Mouse (Mus musculus) myocyte (in vitro differentiated cells): Measurements from ENCODE around the gene Dock7. TPM values are rescaled to one million over a fixed set of nuclear protein-coding genes. Genes with fewer than 3 reads are reported as not detected.

ENCODE experiments used
- H3K27me3 ChIP-seq: one replicate; pipeline ENCODE4 v1.6.1; 2011; ENCODE audit not compliant: control insufficient read depth, insufficient read depth, insufficient read length
- H3K36me3 ChIP-seq: one replicate; pipeline ENCODE4 v1.6.1; 2011; ENCODE audit not compliant: control insufficient read depth, insufficient read depth
- H3K4me2 ChIP-seq: one replicate; pipeline ENCODE4 v1.6.1; 2011; ENCODE audit warnings: low read depth, control low read depth
- H3K4me3 ChIP-seq: one replicate; pipeline ENCODE4 v1.5.1; 2011; ENCODE audit warnings: mild to moderate bottlenecking, control low read depth, moderate library complexity
- H3K79me2 ChIP-seq: one replicate; pipeline ENCODE4 v1.6.1; 2011; ENCODE audit not compliant: control insufficient read depth, insufficient read depth
- H3ac ChIP-seq: one replicate; pipeline ENCODE4 v1.6.1; 2011; ENCODE audit not compliant: control insufficient read depth, insufficient read length
- CEBPB ChIP-seq: IDR thresholded peaks from 2 replicates; pipeline ENCODE4 v1.6.1; 2011; ENCODE audit warnings: mild to moderate bottlenecking, moderate library complexity; ENCODE audit not compliant: poor library complexity, insufficient read depth, severe bottlenecking
- E2F4 ChIP-seq: IDR thresholded peaks from one replicate; pipeline ENCODE4 v1.6.1; 2011; ENCODE audit warnings: mild to moderate bottlenecking, control low read depth, moderate library complexity; ENCODE audit not compliant: insufficient read depth
- MAX ChIP-seq: IDR thresholded peaks from one replicate; pipeline ENCODE4 v1.6.1; 2011; ENCODE audit warnings: low read depth, mild to moderate bottlenecking, control low read depth
- MYOD1 ChIP-seq, 3 experiments: IDR thresholded peaks; one replicate each; pipeline ENCODE4 v1.6.1; 2011; ENCODE audit warnings: control low read depth in 2 of 3, low read depth in 2 of 3, mild to moderate bottlenecking in 2 of 3, moderate library complexity in 1 of 3; ENCODE audit not compliant: insufficient read length in 2 of 3, control insufficient read depth in 1 of 3
- MYOG ChIP-seq, 3 experiments: IDR thresholded peaks; one replicate each; pipeline ENCODE4 v1.6.1; 2011; ENCODE audit warnings: control low read depth in 2 of 3, low read depth in 2 of 3, mild to moderate bottlenecking in 2 of 3; ENCODE audit not compliant: insufficient read length in 2 of 3, control insufficient read depth in 1 of 3, insufficient read depth in 1 of 3
- POLR2A ChIP-seq: IDR thresholded peaks from one replicate; pipeline ENCODE4 v1.6.1; 2011; ENCODE audit warnings: low read depth, mild to moderate bottlenecking, control low read depth, moderate library complexity; ENCODE audit not compliant: insufficient read length
- POLR2AphosphoS2 ChIP-seq: IDR thresholded peaks from one replicate; pipeline ENCODE4 v1.6.1; 2011; ENCODE audit warnings: low read depth, control low read depth; ENCODE audit not compliant: insufficient read length
- REST ChIP-seq: IDR thresholded peaks from one replicate; pipeline ENCODE4 v1.6.1; 2011; ENCODE audit warnings: mild to moderate bottlenecking, control low read depth, moderate library complexity; ENCODE audit not compliant: insufficient read depth, insufficient read length
- SRF ChIP-seq: IDR thresholded peaks from one replicate; pipeline ENCODE4 v1.6.1; 2011; ENCODE audit warnings: low read depth; ENCODE audit not compliant: control insufficient read depth, insufficient read length
- TCF12 ChIP-seq: IDR thresholded peaks from one replicate; pipeline ENCODE4 v1.6.1; 2011; ENCODE audit warnings: mild to moderate bottlenecking, control low read depth; ENCODE audit not compliant: poor library complexity, insufficient read depth, severe bottlenecking
- TCF3 ChIP-seq: IDR thresholded peaks from one replicate; pipeline ENCODE4 v1.6.1; 2011; ENCODE audit warnings: low read depth, control low read depth; ENCODE audit not compliant: insufficient read length
- USF1 ChIP-seq: IDR thresholded peaks from one replicate; pipeline ENCODE4 v1.6.1; 2011; ENCODE audit warnings: low read depth, mild to moderate bottlenecking, control low read depth, moderate library complexity
- polyA plus RNA-seq: library from polyadenylated mRNA; unstranded; fragments of >200 nt; fragmentation: generic; extraction: Trizol; gene quantifications from one replicate; pipeline ENCODE4 v1.2.1, GENCODE M21; 2012; ENCODE audit warnings: missing spikeins

Gene Dock7
- polyA plus RNA-seq, 1 experiment = 24.7 TPM

DNA sequence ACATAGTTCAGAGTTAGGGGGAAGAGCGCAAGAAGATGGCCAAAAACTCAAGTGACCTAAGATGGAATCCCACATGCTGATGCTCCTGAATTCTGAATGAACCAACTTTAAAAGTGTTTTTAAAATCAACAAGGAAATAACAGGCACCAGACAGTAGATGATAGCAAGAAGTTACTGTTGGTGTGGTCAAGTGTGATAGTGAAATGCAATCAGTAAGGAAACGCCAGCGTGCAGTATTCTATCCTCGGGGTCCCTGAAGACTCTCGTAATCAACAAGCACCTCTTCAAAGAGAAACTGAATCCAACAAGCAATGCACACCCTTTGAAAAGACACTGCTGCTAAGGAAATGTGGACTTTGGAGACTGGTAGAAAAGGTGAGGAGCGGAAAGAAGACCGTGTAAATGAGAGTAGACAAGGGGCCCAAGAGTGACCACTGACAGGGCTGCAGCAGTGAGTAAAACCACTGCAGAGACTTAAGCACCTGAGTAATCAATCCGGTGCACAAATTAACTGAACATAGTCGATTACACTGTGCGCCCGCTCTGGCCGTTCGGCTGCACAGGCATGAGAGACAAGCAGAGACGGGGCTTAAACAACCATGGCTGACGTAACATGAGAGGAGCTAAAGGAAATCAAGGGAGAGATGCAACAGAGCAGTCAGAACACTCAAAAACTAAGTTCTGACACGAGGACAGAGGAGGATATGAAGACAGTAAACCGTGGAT, 32.8 kb downstream of the Dock7 start:
- Histone ChIP-seq H3K27me3 (no peaks in the 10 kb centered on the region), H3K4me2 (no peak overlapping the region), H3K36me3 (peaks cover 20% of the 10 kb centered on the region), H3ac (no peak overlapping the region), H3K4me3 (no peak overlapping the region), H3K79me2 (peaks cover 22% of the 10 kb centered on the region)
- TF ChIP-seq E2F4 (no peak), REST (no peak), USF1 (no peak), MAX (no peak), MYOD1 (IDR thresholded peaks at IDR 0.05; ENCODE audit: control insufficient read depth in 1 of 3, insufficient read length in 2 of 3, low read depth in 2 of 3) (no peak), TCF12 (no peak), POLR2AphosphoS2 (no peak), CEBPB (no peak)

DNA sequence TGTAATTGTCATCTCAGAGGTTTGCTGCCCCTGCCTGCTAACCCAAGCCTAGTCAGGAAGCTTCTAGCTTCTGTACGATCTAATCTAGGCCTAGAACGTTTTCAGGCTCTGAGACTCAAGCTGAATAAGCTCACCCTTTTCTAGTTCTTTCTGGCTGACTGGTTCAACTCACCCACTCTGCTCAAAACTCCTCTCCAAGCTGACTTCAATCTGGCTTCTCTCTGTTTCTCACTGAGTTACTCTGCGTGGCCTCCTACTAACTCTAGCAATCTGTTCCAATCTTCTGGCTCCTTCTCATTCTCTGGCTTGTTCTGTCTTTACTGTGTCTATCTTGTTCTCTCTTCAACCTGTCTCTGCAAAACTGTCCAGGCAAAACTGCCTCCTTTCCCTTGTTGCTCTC, 36.9 kb downstream of the Dock7 start:
- TF ChIP-seq USF1 (no peak), MYOG (IDR thresholded peaks at IDR 0.05; ENCODE audit: control insufficient read depth in 1 of 3, insufficient read depth in 1 of 3, insufficient read length in 2 of 3, low read depth in 2 of 3) (no peak), MAX (no peak), POLR2A (no peak), CEBPB (no peak), REST (no peak), SRF (no peak), POLR2AphosphoS2 (no peak), TCF3 (no peak), MYOD1 (IDR thresholded peaks at IDR 0.05; ENCODE audit: control insufficient read depth in 1 of 3, insufficient read length in 2 of 3, low read depth in 2 of 3) (no peak), TCF12 (no peak)
- Histone ChIP-seq H3K79me2 (no peaks in the 10 kb centered on the region), H3K27me3 (no peaks in the 10 kb centered on the region), H3K4me3 (no peak overlapping the region), H3K36me3 (peaks cover 27% of the 10 kb centered on the region), H3ac (no peak overlapping the region), H3K4me2 (no peak overlapping the region)

DNA sequence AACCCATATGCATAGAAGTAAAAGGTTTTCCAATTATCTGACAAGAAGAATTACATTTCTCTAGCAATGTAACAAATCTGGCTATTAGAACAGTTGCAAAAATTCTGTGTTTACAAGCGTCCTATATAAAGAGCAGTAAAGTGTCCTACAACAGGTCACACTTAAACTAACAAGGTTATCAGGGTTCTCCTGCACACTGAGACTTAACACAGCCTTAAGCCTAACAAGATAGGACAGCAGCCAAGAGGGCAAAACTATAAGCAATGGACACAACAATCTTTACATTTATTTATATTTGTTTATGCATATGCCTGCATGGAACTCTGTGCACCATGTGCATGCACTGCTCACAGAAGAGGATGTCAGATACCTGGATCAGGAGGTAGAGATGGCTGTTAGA, 39.5 kb downstream of the Dock7 start:
- Histone ChIP-seq H3K4me2 (no peak overlapping the region), H3K79me2 (no peaks in the 10 kb centered on the region), H3K36me3 (peaks cover 38% of the 10 kb centered on the region), H3K4me3 (no peak overlapping the region), H3ac (no peak overlapping the region), H3K27me3 (no peaks in the 10 kb centered on the region)
- no peak for TF ChIP-seq POLR2AphosphoS2
- no peak for TF ChIP-seq REST
- TF ChIP-seq POLR2A = no peak
- TF ChIP-seq E2F4 = no peak
- no peak for TF ChIP-seq TCF3
- no peak for TF ChIP-seq SRF

DNA sequence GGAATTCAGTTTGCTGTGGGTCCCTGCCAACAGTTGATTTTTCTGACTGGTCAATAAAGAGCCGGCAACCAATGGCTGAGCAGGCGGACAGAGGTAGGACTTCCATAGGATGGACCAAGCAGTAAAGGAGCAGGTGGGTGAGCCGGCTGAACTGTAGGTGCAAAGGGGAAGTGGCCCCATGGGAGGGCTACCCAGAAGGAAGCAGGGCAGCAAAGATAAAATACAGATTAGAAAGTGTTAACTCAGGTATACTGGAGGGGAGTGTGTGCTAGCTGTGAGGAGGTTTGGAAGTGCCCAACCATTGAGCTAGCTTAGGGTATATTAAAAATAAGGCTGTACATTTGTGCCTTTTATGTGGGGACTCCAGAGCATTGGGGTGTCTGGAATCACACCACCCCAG, 42.7 kb downstream of the Dock7 start:
- no peak overlapping the region for H3ac ChIP-seq
- H3K4me2 ChIP-seq = no peak overlapping the region
- H3K27me3 ChIP-seq = no peaks in the 10 kb centered on the region
- no peaks in the 10 kb centered on the region for H3K79me2 ChIP-seq
- TF ChIP-seq MYOD1 (IDR thresholded peaks at IDR 0.05; ENCODE audit: control insufficient read depth in 1 of 3, insufficient read length in 2 of 3, low read depth in 2 of 3) = no peak
- TF ChIP-seq TCF12 = no peak
- no peak for TF ChIP-seq POLR2A
- TF ChIP-seq TCF3 = no peak
- TF ChIP-seq USF1 = no peak
- TF ChIP-seq E2F4 = no peak
- no peak for TF ChIP-seq MAX
- no peak for TF ChIP-seq SRF
- TF ChIP-seq REST = no peak
- no peak for TF ChIP-seq MYOG (IDR thresholded peaks at IDR 0.05; ENCODE audit: control insufficient read depth in 1 of 3, insufficient read depth in 1 of 3, insufficient read length in 2 of 3, low read depth in 2 of 3)
- no peak for TF ChIP-seq CEBPB
- no peak for TF ChIP-seq POLR2AphosphoS2
- no peak overlapping the region for H3K4me3 ChIP-seq
- H3K36me3 ChIP-seq = peaks cover 41% of the 10 kb centered on the region

DNA sequence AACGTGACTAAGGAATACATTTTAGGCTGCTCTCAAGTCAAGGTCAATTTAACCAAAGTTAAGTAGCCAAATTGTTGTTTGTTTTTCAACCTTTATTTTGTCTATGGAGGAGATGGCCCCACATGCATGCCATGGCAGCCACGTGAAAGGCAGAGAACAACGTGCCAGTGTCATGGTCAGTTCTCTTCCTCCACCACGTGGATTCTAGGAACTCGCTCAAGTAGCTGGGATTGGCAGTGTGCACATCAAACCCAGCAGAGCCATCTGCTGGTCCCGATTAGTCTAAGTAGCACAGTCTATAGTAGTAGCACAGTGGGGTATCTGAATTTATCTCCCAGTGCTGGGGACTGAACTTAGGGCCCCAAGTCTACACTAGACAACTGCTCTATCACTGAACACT, 51.9 kb downstream of the Dock7 start:
- Histone ChIP-seq H3ac (no peak overlapping the region), H3K4me2 (no peak overlapping the region), H3K36me3 (peaks cover 24% of the 10 kb centered on the region), H3K4me3 (no peak overlapping the region), H3K27me3 (no peaks in the 10 kb centered on the region), H3K79me2 (no peaks in the 10 kb centered on the region)
- no peak for TF ChIP-seq POLR2AphosphoS2
